Mouse (Mus musculus) ZHBTc4 (cell line): ENCODE data around the gene Mtf2.
A peak's percentile ranks its signal among the peaks of the same experiment; 100 is the strongest.
"Not testable (repeated sequence)": the region's sequence is repeated elsewhere in the genome, so short reads cannot be mapped to it uniquely, and the experiment has no call there.

ENCODE experiments used
- DNase-seq: peaks from one replicate; pipeline ENCODE4 v3.0.0-alpha.2; 2011; ENCODE audit warnings: low read depth, low spot score

The Mtf2 gene

DNA sequence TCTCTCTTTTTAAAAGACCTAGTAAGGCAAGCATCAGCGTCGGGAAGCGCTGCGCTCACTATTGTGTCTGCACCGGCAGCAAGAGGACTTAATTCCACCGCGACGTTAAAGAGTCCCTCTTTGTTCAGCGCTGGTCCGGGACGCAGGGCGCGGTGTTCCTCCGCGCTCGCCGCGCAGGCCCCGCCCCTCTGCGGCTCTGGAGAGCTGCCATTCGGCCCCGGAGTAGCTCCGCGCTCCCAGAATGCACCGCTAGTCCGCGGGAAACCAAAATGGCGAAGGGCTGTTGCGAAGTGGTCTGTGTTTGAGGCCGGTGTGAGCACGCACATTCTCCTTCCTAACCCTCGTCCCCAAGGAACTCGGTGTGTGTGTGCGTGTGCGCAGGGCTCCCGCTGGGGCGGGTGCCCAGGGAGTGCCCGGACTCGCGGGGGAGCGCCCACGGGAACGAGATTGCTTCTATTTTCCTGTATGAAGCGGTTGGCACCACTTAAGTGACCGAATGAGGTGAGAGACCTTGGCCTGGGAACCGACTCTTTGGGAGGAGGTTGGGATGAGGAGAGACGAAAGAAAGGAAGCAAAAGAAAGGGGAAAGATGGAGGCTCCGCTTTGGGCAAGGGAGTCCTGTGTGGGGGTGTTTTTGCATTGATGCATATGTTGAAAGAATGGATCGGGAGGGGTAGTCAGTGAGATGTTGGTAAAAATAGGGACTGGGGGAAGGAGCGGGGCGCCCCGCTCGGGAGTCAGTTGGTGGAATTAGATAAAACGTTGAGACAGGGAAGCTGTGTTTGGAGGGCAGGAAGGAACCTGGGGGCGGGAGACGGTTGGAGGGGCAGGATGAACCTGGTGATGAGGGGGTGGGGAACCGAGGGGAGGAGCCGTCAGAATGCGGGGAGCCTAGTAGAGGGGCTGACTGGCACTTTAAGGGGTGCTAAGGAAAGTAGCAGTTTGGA lies at the start of gene Mtf2:
Gene Mtf2, plus strand, starts transcription at position 210 of the 947 bp plus-strand sequence.
- peak; percentile 99 for DNase-seq

GRCm38 (mm10) chr5:108017232-108017631 lies 48.2 kb upstream of the Mtf2 start:
- DNase-seq, result no peak

DNA sequence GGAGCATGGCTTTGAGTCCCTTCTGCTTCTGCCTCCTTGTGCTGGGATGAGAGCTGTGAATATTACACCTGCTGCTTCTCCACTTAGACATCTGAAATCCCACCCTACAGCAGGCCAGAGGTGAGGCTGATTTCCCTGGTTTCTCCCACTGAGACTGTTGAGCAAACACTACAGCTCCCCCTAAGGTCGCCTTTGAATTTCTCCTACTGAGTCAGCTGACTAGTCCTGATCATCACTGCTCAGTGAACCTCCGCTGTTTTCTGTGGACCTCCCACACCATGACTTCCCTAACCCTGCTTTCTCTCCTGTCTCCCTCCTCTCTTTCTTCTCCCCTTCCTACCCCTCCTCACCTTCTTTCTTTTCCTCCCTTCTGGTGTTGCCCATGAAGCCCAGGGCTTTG lies 46.1 kb upstream of the Mtf2 start:
- DNase-seq, result no peak

GRCm38 (mm10) chr5:108021346-108021745 lies 44.1 kb upstream of the Mtf2 start:
- DNase-seq, result no peak

DNA sequence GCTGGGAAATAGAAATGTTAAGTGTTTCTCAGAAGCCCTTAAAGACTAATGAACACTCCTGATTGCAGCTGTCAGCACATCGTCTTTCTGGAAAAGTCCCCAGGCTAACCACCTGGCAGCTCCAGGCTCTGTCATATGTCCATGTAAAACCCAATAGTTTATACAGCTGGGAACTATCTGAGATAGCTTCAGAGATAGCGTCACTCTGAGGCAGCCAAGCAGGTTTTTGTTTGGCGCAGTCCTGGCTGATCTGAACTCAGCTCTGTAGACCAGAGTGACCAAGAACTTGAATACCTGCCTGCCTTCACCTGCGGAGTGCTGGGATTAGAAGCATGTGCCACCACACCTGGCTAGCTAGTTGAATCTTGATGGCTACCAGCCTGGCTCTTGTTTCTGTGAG lies 37.2 kb upstream of the Mtf2 start:
- DNase-seq, result no peak

- not testable (repeated sequence) for DNase-seq
Measured at GRCm38 (mm10) chr5:108028797-108029536, 36.5 kb upstream of the Mtf2 start.

GRCm38 (mm10) chr5:108029968-108030367 lies 35.5 kb upstream of the Mtf2 start:
- DNase-seq, result peak; percentile 68

DNA sequence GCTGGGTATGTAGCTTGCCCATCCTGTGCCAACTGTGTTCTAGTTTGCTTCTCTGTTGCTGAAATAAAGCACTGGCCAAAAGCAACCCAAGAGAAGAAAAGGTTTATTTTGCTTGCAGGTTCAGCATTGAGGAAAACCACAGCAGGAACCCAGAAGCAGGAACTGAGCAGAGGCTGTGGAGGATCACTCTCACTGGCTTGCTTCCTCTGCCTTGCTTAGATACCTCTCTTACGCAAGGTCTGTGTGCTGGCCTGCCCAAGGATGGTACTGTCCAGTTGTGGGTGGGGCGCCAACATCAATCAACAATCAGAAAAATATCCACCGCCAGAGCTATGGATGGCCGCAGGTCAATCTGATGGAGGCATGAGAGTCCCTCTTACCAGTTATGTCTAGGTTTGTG lies 34.2 kb upstream of the Mtf2 start:
- no peak for DNase-seq

GRCm38 (mm10) chr5:108034194-108034593 lies 31.3 kb upstream of the Mtf2 start:
- DNase-seq, result peak; percentile 78

DNA sequence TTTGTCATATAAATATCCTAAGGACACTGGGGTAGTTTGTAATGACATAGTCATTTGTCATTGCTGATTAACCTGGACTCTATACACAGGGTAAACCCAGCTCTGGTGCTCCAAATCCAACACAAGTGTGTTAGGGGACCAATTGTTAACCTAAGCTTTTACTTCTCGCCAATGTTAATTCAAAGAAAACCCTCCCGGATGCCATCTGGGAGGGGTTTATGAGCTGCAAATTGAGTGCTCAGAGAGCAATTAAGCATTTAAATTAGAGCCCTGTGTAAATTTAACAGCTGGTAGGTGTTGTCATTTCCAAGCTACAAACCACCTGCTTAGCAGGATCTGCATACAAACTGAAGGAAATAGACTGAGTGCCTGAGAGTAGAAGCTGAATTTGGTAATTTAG lies 30.0 kb upstream of the Mtf2 start:
- no peak for DNase-seq

DNA sequence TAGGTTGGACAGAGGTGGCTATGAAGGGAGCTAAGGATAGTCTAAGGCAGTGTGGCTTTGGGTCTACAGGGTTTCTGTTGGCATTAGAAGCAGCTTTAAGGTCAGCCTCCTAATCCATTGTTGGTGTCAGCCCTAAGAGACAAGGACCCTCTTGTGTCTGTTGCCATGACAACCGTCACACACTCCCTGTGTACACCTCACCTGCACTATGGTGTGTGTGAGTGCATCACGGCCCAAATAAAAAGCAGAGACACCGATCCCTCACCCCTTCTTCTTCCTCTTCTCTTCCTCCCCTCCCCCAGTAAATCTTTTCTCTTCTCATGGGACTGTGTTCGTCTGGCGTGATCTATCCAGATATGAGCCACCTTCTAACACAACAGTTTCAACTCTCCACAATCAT lies 23.4 kb upstream of the Mtf2 start:
- no peak for DNase-seq

- peak; percentile 52 for DNase-seq
Measured at GRCm38 (mm10) chr5:108043908-108044307, 21.6 kb upstream of the Mtf2 start.

DNA sequence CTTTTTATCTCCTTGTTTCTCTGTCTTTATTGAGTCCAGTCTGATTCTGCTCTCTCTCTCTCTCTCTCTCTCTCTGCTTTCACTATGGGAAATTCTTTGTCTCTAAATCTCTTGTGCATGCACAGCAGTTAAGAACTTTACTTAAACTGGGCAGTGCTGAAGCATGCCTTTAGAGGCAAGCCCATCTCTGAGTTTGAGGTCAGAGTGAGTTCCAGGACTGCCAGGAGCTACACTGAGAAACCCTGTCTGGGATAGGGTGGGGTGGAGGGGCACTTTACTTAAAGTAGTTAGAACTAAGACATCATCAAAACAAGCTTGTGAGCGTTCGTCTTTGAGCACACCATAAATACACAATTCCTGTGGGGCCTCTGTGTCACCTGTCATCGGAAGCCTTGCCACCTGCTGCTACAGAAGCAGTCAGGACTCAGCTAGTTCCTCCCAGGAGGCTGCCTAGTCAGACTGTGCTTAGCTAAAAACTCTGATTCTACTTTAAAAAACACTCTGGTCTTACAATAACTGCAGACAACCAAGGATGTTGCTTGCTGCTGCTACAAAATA lies 15.7 kb upstream of the Mtf2 start:
- DNase-seq, result peak; percentile 50

GRCm38 (mm10) chr5:108051026-108051425 lies 14.4 kb upstream of the Mtf2 start:
- no peak for DNase-seq

DNA sequence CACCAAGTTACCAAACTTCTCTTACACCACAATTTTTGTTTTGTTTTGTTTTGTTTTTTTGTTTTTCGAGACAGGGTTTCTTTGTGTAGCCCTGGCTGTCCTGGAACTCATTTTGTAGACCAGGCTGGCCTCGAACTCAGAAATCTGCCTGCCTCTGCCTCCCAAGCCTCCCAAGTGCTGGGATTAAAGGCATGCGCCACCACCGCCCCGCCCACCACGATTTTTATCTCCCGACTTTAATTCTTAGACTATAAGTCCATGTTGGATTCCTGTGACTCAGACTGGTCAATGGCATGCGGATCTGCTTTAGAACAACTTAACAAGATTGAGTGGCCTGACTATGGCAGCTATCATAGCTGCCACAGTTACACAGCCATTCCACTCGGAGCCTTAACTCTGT lies 13.7 kb upstream of the Mtf2 start:
- DNase-seq, result not testable (repeated sequence)

DNA sequence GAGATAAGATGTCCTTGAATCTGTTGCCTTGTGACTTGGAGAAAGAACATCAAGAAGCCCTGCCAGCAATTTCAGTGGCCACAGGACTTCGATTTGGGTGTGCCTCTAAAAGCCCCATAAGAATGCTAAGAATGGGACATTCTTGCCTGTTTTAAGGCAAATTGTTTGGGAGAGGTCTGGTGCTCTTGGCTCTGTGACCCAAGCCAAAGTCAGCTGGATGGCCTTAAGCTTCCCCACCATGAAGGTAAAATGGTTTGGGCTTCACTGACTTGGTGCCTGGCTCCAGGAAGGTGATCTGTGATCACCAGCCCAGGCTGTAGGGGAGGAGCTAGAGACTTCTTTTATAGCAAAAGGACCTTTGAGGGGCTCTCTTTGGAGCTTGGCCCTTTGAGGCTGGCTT lies 13.3 kb upstream of the Mtf2 start:
- peak; percentile 97 for DNase-seq

GRCm38 (mm10) chr5:108053566-108053965 lies 11.9 kb upstream of the Mtf2 start:
- peak; percentile 66 for DNase-seq

GRCm38 (mm10) chr5:108060413-108060812 lies 5.1 kb upstream of the Mtf2 start:
- DNase-seq, result peak; percentile 93

GRCm38 (mm10) chr5:108072301-108072700 lies 6.8 kb downstream of the Mtf2 start:
- no peak for DNase-seq

DNA sequence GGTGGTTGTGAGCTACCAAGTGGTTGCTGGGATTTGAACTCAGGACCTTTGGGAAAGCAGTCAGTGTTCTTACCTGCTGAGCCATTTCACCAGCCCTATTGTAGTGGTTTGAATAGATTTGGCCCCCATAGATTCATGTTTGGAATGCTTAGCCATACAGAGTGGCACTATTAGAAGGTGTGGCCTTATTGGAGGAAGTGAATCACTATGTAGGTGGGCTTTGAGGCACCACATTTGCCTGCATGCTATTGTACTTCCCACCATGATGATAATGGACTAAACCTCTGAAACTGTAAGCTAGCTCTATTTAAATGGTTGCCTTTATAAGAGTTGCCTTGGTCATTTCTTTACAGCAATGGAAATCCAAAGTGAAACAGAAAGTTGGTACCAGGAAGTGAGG lies 10.8 kb downstream of the Mtf2 start:
- DNase-seq, result peak; percentile 74

- peak; percentile 95 for DNase-seq
Measured at GRCm38 (mm10) chr5:108076833-108077540, 11.5 kb downstream of the Mtf2 start.

- DNase-seq, result peak; percentile 44
Measured at GRCm38 (mm10) chr5:108079603-108080002, 14.1 kb downstream of the Mtf2 start.
